Mouse (Mus musculus): ENCODE measurements around the gene Cdk2. TPM values are rescaled to one million over a fixed set of nuclear protein-coding genes. Genes with fewer than 3 reads are reported as not detected.
"Not testable (repeated sequence)": the region's sequence is repeated elsewhere in the genome, so short reads cannot be mapped to it uniquely, and the experiment has no call there.

Gene Cdk2
- total RNA-seq (2021) = 1 to 10 TPM; 7.5 to 8.5 TPM
- long read RNA-seq, experiment 1, transcript Cdk2-202 (8 exons, 2,406 nt) = major isoform, 6 of 9 reads
- long read RNA-seq, experiment 1, partial matches to known transcripts = 0 of 9 reads
- long read RNA-seq, experiment 1, other reads (novel, unspliced or antisense) = 0 of 9 reads
- long read RNA-seq, experiment 2, transcript Cdk2-202 (8 exons, 2,406 nt) = minor isoform, 7 of 17 reads
- long read RNA-seq, experiment 2, transcript Cdk2-201 (7 exons, 2,240 nt) = major isoform, 8 of 17 reads
- long read RNA-seq, experiment 2, partial matches to known transcripts = 1 of 17 reads
- long read RNA-seq, experiment 2, other reads (novel, unspliced or antisense) = 1 of 17 reads

DNA sequence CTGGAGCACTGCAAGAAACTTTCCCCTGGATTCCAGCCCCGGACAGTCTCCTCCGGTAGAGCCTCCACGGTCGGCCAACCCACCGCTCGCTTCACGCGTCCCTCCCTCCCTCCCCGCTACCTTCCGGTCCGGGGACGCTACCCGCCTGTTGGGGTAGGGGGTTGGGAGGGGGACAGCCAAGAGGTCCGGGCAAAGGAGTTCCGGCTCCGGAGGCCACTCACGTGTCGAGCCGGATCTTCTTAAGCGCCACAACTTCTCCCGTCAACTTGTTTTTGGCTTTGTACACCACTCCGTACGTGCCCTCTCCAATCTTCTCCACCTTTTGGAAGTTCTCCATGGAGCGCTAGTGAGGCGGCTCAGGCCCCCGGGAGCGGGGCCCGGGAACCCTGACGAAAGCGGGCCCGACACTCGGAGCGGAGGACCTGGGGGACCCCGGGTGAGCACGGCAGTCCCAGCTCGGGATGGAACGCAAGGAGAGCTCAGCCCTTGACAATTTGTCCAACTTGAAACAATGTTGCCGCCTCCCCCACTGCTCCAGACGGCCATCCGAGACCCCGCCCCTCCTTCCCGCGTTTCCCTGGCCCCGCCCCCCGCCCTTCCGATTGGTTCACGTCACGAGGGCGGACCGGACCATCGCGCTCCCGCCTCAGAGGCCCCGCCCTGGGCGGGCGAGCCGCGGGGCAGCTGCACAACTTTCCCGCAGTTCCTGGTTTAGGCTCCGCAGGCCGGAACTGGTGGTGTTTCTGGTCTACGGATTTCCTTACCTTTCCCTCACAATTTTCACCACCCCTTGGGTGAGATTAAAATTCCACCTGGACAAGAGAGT lies at the start of gene Cdk2:
Gene Cdk2, minus strand, starts transcription at position 541 of the 826 bp plus-strand sequence.
- intact Hi-C loops (cut with DNase I; ENCODE audit: low total_unique reads) = no loop called here
- peak; percentile 94 for DNase-seq

DNA sequence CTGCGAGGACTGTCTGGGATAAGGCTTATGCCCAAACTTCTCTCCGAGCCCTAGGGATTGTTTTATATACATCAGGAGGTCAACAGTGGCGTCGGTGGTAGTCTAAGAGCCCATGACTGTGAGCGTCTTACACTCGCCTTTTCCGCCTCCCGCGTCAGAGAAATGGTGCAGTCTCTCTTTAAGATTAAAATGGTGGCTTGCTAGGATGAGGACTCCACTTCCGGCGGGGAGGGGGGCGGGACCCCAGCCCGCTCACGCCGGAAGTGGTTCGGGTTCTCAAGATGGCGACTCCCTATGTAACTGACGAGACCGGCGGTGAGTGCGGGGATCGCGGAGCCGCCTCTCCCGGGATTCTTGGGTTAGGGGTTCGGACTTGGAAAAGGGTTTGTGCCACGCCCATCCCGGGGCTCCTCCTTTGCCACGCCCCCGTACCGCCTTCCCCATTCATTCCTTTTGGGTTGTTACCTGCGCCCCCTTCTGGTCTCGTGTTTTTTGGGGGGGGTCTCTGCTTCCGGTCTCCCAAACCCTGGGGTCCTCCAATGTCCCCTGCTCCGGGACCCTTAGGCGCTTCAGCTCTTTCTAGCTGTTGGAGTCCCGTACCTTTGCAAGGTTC lies 43.5 kb upstream of the Cdk2 start:
- intact Hi-C loops (cut with DNase I; ENCODE audit: low total_unique reads) = loop anchor here (10.0 kb wide), 1 partner anchor 56 kb away; the partner anchor contains the start of genes Dnajc14 and Tmem198b
- DNase-seq = peak; percentile 76

DNA sequence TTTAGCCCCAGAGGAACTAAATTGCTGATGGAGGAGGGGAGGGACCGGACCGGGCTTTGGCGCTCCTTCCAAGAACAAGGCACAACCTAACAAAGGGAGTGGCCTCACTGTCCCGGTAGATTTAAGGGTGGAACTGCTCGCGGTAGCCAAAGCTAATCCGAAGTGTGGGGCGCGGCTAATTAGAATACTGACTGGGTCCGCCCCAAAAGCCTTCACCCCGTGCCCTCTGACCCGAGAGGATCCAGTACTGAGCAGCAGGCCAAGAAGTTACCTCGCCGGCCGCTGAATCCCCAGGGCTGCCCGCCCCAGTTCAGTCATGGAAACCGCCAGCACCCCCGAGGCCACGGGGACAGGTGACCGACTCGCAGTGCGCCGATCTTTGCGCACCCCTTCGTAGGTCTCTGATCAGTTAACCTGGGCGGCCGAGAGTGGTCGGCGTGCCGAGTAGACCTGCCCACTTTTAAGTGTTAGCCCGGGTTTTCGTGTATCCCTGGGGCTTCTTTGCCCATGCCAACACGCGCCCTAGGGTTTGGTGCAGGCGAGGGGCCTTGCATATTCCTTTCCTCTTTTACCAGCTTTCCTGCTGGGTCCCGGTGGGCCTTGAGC lies 42.9 kb upstream of the Cdk2 start, which contains the start of gene Pym1:
Gene Pym1, plus strand, starts transcription at position 244 of the 606 bp plus-strand sequence.
- intact Hi-C loops (cut with DNase I; ENCODE audit: low total_unique reads) = loop anchor here (10.0 kb wide), 1 partner anchor 57 kb away; the partner anchor contains the start of genes Dnajc14 and Tmem198b
- peak; percentile 67 for DNase-seq

DNA sequence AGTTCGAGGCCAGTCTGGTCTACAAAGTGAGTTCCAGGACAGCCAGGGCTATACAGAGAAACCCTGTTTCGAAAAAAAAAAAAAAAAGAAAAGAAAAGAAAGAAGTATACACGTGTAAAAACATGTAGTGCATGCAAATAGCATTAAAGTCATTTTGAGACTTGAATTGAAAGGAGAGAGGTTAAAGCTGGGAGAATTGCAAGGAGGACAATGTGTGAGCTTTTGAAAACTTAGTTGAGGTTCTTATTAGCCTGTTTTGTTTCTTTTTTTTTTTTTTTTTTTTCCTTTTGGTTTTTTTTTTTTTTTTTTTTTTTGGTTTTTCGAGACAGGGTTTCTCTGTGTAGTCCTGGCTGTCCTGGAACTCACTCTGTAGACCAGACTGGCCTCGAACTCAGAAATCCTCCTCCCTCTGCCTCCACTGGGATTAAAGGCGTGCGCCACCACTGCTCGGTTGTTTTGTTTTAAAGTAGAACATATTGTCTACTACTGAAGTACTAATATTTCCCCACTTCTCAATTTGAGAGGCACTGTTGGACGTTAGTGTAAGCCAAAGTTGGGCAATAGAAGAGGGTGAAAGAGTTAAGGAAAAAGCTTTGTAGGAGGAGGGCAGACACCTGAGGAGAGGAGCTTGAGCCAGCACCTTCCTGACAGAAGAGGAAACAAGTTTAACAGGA lies 42.3 kb upstream of the Cdk2 start:
- no peak for DNase-seq
- intact Hi-C loops (cut with DNase I; ENCODE audit: low total_unique reads) = loop anchor here (10.0 kb wide), 1 partner anchor 58 kb away; the partner anchor contains the start of genes Dnajc14 and Tmem198b

DNA sequence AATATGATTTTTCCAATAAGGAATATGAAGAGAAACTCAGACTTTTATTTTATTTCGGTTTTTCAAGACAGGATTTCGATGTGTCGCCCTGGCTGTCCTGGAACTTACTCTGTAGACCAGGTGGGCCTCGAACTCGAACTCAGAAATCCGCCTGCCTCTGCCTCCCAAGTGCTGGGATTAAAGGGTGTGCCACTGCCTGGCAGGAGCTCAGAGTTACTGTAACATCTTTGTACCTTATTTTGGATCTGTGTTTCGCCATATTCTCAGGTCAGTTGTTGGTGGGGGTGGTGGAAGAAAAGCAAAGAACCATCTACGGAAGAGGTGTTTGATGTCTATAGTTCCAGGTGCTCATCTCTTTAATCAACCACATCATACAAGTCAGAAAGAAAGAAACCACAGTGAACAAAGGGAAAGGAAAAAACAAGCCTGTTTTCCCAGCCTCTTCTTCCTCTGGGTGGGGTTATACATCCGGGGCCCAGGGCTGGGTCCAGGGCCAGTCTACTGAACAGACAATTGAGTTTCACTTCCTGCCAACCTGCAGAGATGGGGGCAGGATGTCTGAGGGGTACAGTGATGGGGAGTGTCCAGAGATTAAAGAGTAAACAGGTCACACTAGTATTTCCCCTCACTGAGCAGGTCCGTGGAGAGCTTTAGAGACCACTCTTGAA lies 41.2 kb upstream of the Cdk2 start:
- DNase-seq = no peak
- intact Hi-C loops (cut with DNase I; ENCODE audit: low total_unique reads) = loop anchor here (10.0 kb wide), 1 partner anchor 59 kb away; the partner anchor contains the start of genes Dnajc14 and Tmem198b

DNA sequence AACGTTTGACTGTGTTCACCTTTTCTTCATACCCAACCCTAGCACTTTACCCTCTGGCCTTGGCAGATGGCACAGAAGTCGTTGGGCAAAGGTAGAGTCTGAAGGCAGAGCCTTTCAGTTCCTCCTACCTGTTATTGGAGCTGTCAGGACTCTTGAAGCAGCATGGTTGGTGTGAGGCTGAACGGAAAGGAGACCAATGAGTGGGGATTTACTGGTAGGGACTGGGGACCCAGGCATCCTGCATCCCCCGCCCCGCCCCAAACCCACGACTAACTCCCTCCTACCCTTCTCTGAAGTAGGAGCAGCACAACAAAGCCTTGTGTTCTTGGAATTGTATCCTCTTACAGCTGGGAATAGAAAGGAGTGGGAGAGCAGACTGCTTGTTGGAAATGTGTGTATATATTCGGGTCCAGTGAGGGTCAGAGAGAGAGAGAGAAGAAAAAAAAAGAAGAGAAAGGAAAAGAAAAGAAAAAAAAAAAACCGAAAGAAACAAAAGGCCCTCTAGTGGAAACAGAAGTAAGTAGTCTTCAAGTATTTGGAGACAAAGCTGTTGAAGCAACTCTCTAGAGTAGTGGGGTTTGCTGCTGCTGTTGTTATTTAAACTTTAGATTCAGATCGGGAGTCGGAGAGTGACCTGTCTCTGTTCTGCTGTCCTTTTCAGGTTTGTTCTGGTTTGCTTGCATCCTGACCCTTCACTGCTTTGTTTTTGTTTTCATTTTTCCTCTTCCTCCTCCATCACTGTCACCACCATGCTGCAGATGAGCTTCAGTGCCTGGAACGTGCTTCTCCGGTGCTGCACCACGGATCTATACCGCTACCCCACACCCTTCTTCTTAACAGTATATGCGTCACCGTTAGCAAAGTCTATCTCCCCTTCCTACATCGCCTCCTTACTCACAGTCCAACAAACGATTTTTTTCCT lies 40.1 kb upstream of the Cdk2 start, which contains the start of gene Dgka:
Gene Dgka, minus strand, starts transcription at position 176 of the 922 bp plus-strand sequence.
- DNase-seq = no peak
- intact Hi-C loops (cut with DNase I; ENCODE audit: low total_unique reads) = loop anchor here (10.0 kb wide), 1 partner anchor 60 kb away; the partner anchor contains the start of genes Dnajc14 and Tmem198b

DNA sequence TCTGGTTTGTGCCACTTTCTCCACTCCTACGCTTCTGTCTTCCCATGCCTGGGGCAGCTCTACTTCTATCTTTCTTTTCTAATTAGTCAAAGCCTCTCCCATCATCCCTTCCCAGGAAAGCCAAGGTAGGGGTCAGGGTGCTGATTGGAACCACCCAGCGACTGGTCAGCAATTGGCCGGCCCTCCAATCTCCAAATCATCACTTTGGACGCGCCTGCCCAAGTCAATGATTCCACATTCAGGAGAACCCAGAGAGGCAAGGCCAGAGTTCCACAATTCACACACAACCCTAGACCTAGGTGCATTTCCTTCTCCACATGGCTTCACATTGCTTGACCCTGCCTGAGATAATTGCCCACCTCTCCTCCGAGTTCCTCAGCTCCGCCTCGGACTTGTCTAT lies 39.4 kb upstream of the Cdk2 start:
- DNase-seq = peak; percentile 19
- intact Hi-C loops (cut with DNase I; ENCODE audit: low total_unique reads) = loop anchor here (10.0 kb wide), 1 partner anchor 61 kb away; the partner anchor contains the start of genes Dnajc14 and Tmem198b

DNA sequence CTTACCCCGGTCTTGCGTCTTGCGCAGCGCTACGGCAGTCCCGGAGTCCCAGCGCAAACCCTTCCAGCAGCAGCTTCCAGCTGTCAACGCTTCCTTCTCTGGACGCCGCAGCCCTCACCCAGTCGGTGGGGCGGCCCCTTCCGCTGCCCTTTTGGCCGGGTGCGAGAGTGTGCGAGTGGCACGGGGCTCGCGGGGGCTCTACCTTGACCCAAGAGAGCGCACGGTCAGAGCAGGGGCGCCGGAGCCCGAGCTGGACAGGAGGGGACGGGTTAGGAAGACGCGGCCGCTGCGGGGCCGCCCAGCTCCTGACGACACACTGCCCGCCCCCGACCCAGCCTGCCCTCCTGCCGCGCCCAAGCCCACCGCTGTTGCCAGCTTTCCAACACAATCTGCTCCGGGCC lies 39.0 kb upstream of the Cdk2 start:
- peak; percentile 67 for DNase-seq
- intact Hi-C loops (cut with DNase I; ENCODE audit: low total_unique reads) = loop anchor here (10.0 kb wide), 1 partner anchor 61 kb away; the partner anchor contains the start of genes Dnajc14 and Tmem198b

DNA sequence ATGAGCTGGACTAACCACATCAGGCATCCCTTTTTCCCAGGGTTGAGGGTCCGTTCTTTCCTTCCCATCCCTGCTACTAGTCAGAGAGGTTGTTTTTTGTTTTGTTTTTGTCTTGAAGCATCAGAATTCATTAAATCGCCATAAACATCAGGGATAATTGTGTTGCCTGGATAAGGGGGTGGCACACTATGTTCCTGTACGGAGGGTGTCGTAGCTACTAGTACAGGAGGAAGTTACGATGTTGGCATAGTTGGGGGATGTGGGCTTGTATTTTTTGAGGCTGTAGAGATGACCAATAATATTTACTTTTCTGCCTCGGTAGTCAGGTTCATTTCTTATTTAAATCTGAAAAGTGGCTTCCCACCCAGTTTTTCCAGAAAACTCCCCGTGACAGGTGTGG lies 38.4 kb upstream of the Cdk2 start:
- intact Hi-C loops (cut with DNase I; ENCODE audit: low total_unique reads) = loop anchor here (10.0 kb wide), 1 partner anchor 62 kb away; the partner anchor contains the start of genes Dnajc14 and Tmem198b
- DNase-seq = no peak

DNA sequence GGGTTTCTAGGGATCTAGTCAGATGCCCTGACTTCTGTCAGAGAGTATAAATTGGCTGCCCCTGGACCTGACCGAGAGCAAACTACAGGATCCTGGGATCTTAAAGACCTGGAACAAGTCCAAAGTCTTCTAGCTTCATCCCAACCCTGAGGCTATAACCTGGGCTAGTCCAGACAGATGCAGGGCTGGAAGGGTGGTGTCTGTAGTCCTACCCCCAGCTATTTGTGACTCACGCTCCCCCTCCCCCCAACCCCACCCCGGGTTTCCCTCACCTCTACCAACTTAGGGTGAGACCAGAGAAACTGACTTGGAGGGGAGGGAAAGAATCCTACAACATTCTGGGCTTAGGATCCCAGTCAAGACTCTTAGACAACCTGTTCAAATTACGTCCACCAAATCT lies 37.8 kb upstream of the Cdk2 start:
- DNase-seq = no peak
- intact Hi-C loops (cut with DNase I; ENCODE audit: low total_unique reads) = loop anchor here (10.0 kb wide), 1 partner anchor 62 kb away; the partner anchor contains the start of genes Dnajc14 and Tmem198b

DNA sequence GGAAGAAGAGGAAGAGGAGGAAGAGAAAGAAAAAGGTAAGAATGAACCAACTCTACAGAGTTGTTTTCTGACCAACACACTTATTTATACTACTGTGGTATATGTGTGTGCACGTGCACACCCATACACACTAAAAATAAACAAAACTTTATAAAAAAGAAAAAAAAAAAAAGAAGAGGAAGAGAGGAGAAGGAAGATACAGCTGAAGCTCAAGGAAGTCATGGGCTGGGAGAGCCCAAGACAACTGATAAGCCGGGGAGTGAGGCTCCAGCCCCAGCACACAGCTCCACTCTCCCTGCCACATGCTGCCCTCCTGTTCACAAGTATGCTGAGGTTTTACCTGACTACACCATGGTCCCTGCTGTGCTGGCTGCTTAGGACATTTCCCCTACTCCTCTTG lies 35.5 kb upstream of the Cdk2 start:
- no peak for DNase-seq
- intact Hi-C loops (cut with DNase I; ENCODE audit: low total_unique reads) = loop anchor here (10.0 kb wide), 1 partner anchor 65 kb away; the partner anchor contains the start of genes Dnajc14 and Tmem198b

DNA sequence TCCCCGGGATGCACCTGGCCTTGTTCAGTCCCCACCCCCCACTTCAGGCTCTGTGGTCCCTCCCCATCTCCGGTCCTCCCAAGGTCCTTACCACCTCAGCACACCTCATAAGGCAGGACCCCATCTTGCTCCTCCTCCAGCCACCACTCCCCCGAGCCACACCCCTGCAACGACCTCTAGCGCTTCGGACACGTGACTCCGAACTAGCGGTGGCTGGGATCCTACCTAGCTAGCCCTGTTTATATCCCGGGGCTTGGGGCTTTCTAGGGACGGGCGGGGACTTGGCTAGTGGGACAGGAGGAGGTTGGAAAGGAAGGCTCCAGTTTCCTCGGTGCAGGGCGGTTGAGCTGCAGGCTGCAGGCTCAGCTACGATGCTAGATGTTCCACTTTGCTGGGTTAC lies 32.6 kb upstream of the Cdk2 start:
- intact Hi-C loops (cut with DNase I; ENCODE audit: low total_unique reads) = no loop called here
- DNase-seq = no peak

DNA sequence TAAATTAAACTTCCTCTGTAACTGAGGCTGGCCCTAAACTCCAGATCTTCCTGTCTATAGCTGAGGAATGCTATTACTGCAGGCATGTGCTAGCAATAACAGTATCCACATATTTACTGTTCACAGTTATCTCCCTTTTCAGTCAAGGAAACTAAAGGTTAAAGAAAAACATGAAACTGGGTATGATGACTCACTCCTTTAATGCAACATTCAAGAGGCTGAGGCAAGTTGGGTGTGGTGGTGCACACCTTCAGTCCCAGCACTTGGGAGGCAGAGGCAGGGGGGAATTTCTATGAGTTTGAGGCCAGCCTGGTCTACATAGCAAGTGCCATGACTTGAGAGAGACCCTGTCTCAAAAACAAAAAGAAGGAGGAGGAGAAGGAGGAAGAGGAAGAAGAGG lies 27.2 kb upstream of the Cdk2 start:
- intact Hi-C loops (cut with DNase I; ENCODE audit: low total_unique reads) = loop anchor here (5.0 kb wide), 1 partner anchor 160 kb away; the partner anchor contains the start of gene Gdf11

DNA sequence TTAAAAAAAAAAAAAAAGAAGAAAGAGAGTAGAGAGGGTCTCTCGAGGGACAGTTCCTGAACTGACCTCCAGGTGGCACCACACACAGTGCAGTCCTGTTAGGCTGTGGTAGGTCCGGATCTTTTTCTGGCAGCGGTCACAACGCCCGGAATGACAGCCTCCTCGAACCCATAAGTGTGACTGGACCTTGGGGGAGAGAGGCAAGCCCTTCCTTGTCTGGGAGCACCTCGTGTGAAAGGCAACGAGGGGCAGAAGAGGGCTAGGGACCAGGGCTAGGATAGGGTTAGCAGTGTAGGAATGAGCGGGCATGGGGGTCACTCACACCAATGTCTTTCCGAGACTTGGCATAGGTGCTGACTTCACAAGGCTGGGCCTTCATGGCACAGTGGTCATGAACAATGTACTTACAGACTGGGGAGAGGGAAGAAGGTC lies 26.2 kb upstream of the Cdk2 start:
- peak; percentile 74 for DNase-seq
- intact Hi-C loops (cut with DNase I; ENCODE audit: low total_unique reads) = loop anchor here (5.0 kb wide), 1 partner anchor 161 kb away; the partner anchor contains the start of gene Gdf11

More for the DNA sequence above, 27.2 kb upstream of the Cdk2 start:
- no peak for DNase-seq

DNA sequence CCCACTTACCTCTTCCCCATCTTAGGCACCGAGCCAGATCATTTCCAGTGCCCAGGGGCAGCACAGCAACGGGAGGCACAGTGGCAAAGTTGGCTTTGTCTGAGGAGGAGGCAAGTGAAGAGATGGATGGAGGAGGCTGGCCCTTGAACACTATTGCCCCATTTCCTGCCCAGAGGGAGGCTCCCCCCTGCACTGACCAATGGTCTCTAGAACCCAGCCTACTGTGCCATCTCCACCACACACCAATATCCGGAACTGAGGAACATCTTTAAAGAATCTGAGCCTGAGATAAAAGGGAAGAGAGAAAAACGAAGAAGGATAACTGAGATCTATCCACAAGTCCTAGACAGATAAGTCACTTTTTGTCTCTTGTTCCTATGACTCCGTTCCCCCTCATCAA lies 23.2 kb upstream of the Cdk2 start:
- intact Hi-C loops (cut with DNase I; ENCODE audit: low total_unique reads) = no loop called here
- no peak for DNase-seq

DNA sequence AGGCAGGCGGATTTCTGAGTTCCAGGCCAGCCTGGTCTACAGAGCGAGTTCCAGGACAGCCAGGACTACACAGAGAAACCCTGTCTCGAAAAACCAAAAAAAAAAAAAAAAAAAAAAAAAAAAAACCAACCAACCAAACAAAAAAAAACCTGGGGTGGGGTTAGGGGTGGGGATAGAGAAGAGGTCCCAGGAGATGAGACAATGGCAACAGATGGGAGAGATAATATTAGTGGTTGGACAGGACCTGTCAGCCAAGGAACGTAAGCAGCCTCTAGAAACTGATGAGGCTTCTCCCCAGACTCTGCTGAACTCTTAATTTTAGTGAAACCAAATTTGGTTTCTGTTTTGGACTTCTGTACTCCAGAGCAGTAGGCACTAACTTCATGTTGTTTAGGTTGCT lies 20.6 kb upstream of the Cdk2 start:
- DNase-seq; intact Hi-C loops (cut with DNase I; ENCODE audit: low total_unique reads): not testable (repeated sequence)
